Mouse (Mus musculus) midbrain, embryonic 11.5 days (tissue): ENCODE measurements around the gene Gm20547. TPM values are rescaled to one million over a fixed set of nuclear protein-coding genes. Genes with fewer than 3 reads are reported as not detected.

ENCODE experiments used
- ATAC-seq: fragments of 200-750 bp; cut with Nextera tagmentation; 2 replicates; pipeline ENCODE4 v1.8.0; 2017; ENCODE audit warnings: moderate TSS enrichment, moderate library complexity; ENCODE audit not compliant: low FRiP score
- DNase-seq: peaks from one replicate; pipeline ENCODE4 v3.0.0; 2015; ENCODE audit warnings: low spot score; ENCODE audit errors: missing footprints
- H3K27ac ChIP-seq: fragments of 300-500 bp; sonication (generic); 2 replicates; pipeline ENCODE4 v1.5.1; 2014; ENCODE audit warnings: low read depth, low read length
- H3K27me3 ChIP-seq: fragments of 300-500 bp; sonication (generic); 2 replicates; pipeline ENCODE4 v1.6.1; 2014; ENCODE audit warnings: mild to moderate bottlenecking, low read length, moderate library complexity, mixed read lengths; ENCODE audit not compliant: control insufficient read depth, insufficient read depth
- H3K36me3 ChIP-seq: fragments of 300-500 bp; sonication (generic); 2 replicates; pipeline ENCODE4 v1.6.1; 2014; ENCODE audit warnings: mild to moderate bottlenecking, low read length, moderate library complexity, mixed read lengths; ENCODE audit not compliant: control insufficient read depth, insufficient read depth
- H3K4me1 ChIP-seq: fragments of 300-500 bp; sonication (generic); 2 replicates; pipeline ENCODE4 v1.6.1; 2014; ENCODE audit warnings: low read length; ENCODE audit not compliant: control insufficient read depth, insufficient read depth
- H3K4me2 ChIP-seq: fragments of 300-500 bp; sonication (generic); 2 replicates; pipeline ENCODE4 v1.6.1; 2014; ENCODE audit warnings: mild to moderate bottlenecking, moderate library complexity
- H3K4me3 ChIP-seq: fragments of 300-500 bp; sonication (generic); 2 replicates; pipeline ENCODE4 v1.5.1; 2014; ENCODE audit warnings: low read depth, low read length
- H3K9ac ChIP-seq: fragments of 300-500 bp; sonication (generic); 2 replicates; pipeline ENCODE4 v1.6.1; 2014; ENCODE audit warnings: low read length
- H3K9me3 ChIP-seq: fragments of 300-500 bp; sonication (generic); 2 replicates; pipeline ENCODE4 v1.6.1; 2016; ENCODE audit warnings: low read length; ENCODE audit not compliant: control insufficient read depth
- WGBS: fragments of 180-500 bp; shearing (Covaris S2); extraction: QIAGEN DNeasy Blood & Tissue Kit; methylation state at CpG from one replicate; pipeline ENCODE4 v1.1.7; 2014; 5-methylcytosine and 5-hydroxymethylcytosine counted together
- polyA plus RNA-seq: library from polyadenylated mRNA; unstranded; fragments of >200 nt; fragmentation: Nextera tagmentation; extraction: Ambion mirVana; gene quantifications from 2 replicates; pipeline ENCODE4 v1.2.1, GENCODE M21; 2014

Gm20547 gene
- polyA plus RNA-seq = 0.05 and 0.15 TPM in 2 replicates

DNA sequence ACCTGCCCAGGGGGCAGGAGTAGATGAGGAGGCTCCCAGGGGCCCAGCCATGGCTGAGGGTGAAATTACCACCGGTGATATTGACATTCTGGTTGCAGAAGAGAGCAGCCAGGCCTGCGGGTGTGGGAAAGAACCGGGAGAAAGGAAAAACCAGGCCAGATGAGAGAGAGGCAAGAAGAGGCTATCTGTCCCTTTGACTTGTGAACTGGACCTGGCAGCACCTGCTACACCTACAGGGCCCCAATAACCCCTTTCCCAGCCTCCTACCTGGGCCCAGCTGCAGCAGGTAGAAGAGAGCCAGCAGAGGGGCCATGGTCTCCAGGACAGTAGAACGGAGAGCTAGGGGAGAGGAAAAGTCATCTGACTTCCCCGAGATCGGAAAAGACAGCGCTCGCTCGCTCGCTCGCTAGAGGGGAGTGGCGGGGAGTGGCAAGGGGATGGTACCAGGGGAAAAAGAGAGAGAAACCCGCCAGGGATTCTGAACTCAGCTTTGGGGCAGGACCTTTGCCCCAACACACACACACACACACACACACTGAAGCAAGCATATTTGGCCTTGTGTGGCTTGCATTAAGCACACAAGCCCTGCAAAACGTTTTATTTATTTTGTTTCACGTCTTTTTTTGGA, at the start of gene Gm20547:
TSS of gene Gm20547 (minus strand) at position 360 of the 628 bp plus-strand sequence.
- ATAC-seq (no peak), DNase-seq (no peak)
- Histone ChIP-seq H3K27ac (no peak within 1 kb of the TSS), H3K36me3 (no peaks in the 10 kb centered on the region), H3K4me2 (no peak within 1 kb of the TSS), H3K4me3 (no peak within 1 kb of the TSS), H3K4me1 (no peaks in the 10 kb centered on the region), H3K9ac (peak within 1 kb of the TSS; percentile 9; the same call in 1 of the 2 replicates), H3K27me3 (no peaks in the 10 kb centered on the region), H3K9me3 (no peaks in the 10 kb centered on the region)
- 9% methylated on average over 15 of the region's 15 CpGs for WGBS

DNA sequence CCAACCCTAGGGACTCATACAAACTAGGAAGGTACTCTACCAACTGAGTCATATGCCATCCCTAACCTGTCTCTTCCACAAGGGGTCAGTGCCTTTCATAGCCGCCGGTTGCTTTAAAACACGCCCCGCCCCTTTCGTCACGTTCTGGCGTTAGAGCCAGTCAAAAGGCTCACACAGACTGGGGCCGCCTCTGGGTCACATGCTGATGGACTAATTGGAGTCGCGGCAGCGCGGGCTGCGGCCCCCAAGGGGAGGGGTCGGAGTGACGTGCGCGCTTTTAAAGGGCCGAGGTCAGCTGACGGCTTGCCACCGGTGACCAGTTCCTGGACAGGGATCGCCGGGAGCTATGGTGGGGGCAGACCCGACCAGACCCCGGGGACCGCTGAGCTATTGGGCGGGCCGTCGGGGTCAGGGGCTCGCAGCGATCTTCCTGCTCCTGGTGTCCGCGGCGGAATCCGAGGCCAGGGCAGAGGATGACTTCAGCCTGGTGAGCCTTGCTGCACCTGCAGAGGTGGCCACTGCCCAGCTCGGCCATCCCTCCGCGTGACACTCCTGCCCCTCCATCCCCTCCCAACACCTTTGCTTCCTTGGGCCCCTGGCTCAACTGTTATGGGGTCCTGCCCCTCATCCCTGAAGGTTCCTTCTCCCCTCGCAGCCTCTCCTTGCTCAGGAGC, 49.4 kb upstream of the Gm20547 start, which contains the start of gene Neu1:
TSS of gene Neu1 (plus strand) at position 193 of the 674 bp plus-strand sequence.
- under 1% methylated on average over 38 of the region's 38 CpGs for WGBS

GRCm38 (mm10) chr17:34928841-34929240, 47.0 kb upstream of the Gm20547 start:
- H3K27ac ChIP-seq = no peak overlapping the region
- ATAC-seq (no peak), DNase-seq (peak; percentile 77)
- WGBS = 75% methylated on average over 4 of the region's 4 CpGs
- H3K36me3 ChIP-seq = no peaks in the 10 kb centered on the region
- H3K4me3 ChIP-seq = no peak overlapping the region
- no peaks in the 10 kb centered on the region for H3K27me3 ChIP-seq
- H3K9me3 ChIP-seq = no peaks in the 10 kb centered on the region
- H3K4me1 ChIP-seq = peaks cover 4% of the 10 kb centered on the region
- H3K9ac ChIP-seq = no peak overlapping the region
- no peak overlapping the region for H3K4me2 ChIP-seq

More for the DNA sequence above, 49.4 kb upstream of the Gm20547 start, which contains the start of gene Neu1:
- Histone ChIP-seq H3K27me3 (no peaks in the 10 kb centered on the region), H3K36me3 (no peaks in the 10 kb centered on the region), H3K4me2 (peak within 1 kb of the TSS; percentile 98), H3K27ac (no peak within 1 kb of the TSS; the same call in 1 of the 2 replicates), H3K4me3 (peak within 1 kb of the TSS; percentile 65), H3K9me3 (no peaks in the 10 kb centered on the region), H3K4me1 (peaks cover 4% of the 10 kb centered on the region), H3K9ac (peak within 1 kb of the TSS; percentile 78)
- peak; percentile 98 for ATAC-seq
- peak; percentile 99 for DNase-seq

DNA sequence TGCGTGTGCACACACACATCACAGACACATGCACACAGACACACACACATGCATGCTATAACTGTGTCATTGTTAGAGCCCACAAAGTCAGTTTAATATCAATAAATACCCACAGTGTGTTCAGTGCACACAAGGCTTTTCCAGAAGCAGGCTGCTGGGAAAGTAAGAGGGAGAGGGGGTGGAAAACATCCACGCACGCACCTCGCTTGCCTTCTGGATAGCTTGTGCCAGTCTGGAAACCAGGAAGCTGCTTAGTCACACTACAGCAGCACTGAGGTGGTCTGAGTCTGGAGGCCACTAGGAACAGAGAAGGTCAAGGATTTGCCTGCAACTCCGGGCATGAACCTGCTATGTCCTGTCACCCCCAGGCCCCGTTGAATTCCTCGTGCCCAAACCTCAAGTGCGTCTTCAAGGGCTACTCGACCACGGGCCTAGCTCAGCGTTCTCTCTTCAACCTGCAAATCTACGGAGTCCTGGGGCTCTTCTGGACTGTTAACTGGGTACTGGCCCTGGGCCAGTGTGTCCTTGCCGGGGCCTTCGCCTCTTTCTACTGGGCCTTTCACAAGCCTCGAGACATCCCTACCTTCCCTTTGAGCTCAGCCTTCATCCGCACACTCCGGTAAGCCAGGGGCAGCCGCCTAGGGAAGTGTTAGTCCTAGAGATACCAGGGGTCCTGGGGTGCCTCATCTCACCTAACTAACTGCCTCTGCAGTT, 45.6 kb upstream of the Gm20547 start:
- Histone ChIP-seq H3K9me3 (no peaks in the 10 kb centered on the region), H3K4me2 (no peak overlapping the region), H3K27me3 (no peaks in the 10 kb centered on the region), H3K27ac (no peak overlapping the region), H3K9ac (no peak overlapping the region), H3K36me3 (no peaks in the 10 kb centered on the region), H3K4me3 (no peak overlapping the region), H3K4me1 (peaks cover 4% of the 10 kb centered on the region)
- 87% methylated on average over 18 of the region's 18 CpGs for WGBS
- ATAC-seq = no peak
- DNase-seq = peak; percentile 17

DNA sequence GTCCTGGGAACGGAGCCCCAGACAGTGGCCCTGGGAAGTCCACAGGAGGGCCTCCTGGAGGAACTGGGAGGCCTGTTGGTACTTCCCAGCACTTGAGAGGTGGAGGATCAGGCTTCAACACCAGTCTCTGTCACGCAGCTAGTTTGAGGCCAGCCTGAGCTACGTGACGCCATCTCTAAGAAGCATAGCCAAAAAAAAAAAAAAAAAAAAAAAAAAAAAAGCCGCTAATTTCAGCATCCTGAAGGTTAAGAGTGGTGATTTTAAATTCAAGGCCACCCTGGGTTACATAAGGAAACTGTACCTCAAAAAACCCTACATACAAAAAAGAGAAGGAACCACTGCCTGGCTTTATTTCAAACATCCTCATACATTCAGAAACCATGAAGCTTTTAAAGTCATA, 42.4 kb upstream of the Gm20547 start:
- Histone ChIP-seq H3K36me3 (no peaks in the 10 kb centered on the region), H3K4me1 (no peaks in the 10 kb centered on the region), H3K4me3 (no peak overlapping the region), H3K27me3 (no peaks in the 10 kb centered on the region), H3K9me3 (no peaks in the 10 kb centered on the region), H3K27ac (no peak overlapping the region), H3K9ac (no peak overlapping the region), H3K4me2 (no peak overlapping the region)
- ATAC-seq (no peak), DNase-seq (peak; percentile 45)
- 76% methylated on average over 5 of the region's 5 CpGs for WGBS

- no peak overlapping the region for H3K4me3 ChIP-seq
- H3K9ac ChIP-seq = no peak overlapping the region
- ATAC-seq = no peak
- no peaks in the 10 kb centered on the region for H3K36me3 ChIP-seq
- H3K4me1 ChIP-seq = no peaks in the 10 kb centered on the region
- H3K27me3 ChIP-seq = no peaks in the 10 kb centered on the region
- WGBS = 55% methylated on average over 6 of the region's 6 CpGs
- no peak overlapping the region for H3K4me2 ChIP-seq
- H3K27ac ChIP-seq = no peak overlapping the region
- DNase-seq = peak; percentile 65
- H3K9me3 ChIP-seq = no peaks in the 10 kb centered on the region
These were observed 41.1 kb upstream of the Gm20547 start for GRCm38 (mm10) chr17:34922939-34923338.

- WGBS = 81% methylated on average over 9 of the region's 9 CpGs
- ATAC-seq = no peak
- no peaks in the 10 kb centered on the region for H3K27me3 ChIP-seq
These were observed 35.3 kb upstream of the Gm20547 start for GRCm38 (mm10) chr17:34917188-34917587.

DNA sequence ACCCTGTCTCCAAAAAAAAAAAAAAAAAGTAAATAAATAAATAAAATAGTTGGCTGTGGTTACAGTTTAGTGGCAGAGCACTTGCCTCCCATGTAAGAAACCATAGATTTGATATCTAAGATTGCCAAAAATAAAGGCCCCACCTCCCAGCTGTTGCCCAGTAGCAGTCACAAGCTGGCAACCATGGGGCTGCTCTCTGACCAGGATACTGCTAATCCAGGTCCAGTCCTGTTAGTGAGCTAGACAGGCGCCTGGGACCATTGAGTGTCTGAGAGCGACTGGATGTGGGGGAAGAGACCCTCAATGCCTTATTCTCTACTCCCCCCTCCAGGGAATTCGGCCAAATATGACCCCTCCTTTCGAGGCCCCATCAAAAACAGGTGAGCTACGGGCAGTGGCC, 34.5 kb upstream of the Gm20547 start:
- no peaks in the 10 kb centered on the region for H3K27me3 ChIP-seq
- no peaks in the 10 kb centered on the region for H3K9me3 ChIP-seq
- no peaks in the 10 kb centered on the region; the same call in 1 of the 2 replicates for H3K4me1 ChIP-seq
- 81% methylated on average over 5 of the region's 5 CpGs for WGBS
- H3K4me2 ChIP-seq = no peak overlapping the region
- no peak overlapping the region for H3K27ac ChIP-seq
- no peak overlapping the region for H3K9ac ChIP-seq
- ATAC-seq (no peak), DNase-seq (peak; percentile 17)
- H3K4me3 ChIP-seq = no peak overlapping the region
- peaks cover 11% of the 10 kb centered on the region for H3K36me3 ChIP-seq

More at GRCm38 (mm10) chr17:34917188-34917587, 35.3 kb upstream of the Gm20547 start:
- Histone ChIP-seq H3K27ac (no peak overlapping the region), H3K4me1 (no peaks in the 10 kb centered on the region; the same call in 1 of the 2 replicates), H3K4me3 (no peak overlapping the region), H3K9ac (no peak overlapping the region), H3K36me3 (peaks cover 11% of the 10 kb centered on the region), H3K4me2 (no peak overlapping the region), H3K9me3 (no peaks in the 10 kb centered on the region)
- peak; percentile 23 for DNase-seq
